Mouse (Mus musculus): ENCODE results near the gene Arhgap45. TPM values are rescaled to one million over a fixed set of nuclear protein-coding genes. Genes with fewer than 3 reads are reported as not detected.

Gene Arhgap45
- polyA plus RNA-seq, 1 experiment, result 3.1 TPM

GRCm38 (mm10) chr10:80011740-80012139 is 4.7 kb upstream of the Arhgap45 start:
- TF ChIP-seq CTCF (IDR thresholded peaks at IDR 0.05; ENCODE audit: borderline replicate concordance, insufficient read depth, low read length) (no peak), POLR2A (IDR thresholded peaks at IDR 0.05; ENCODE audit: low read depth, low read length) (no peak)
- Histone ChIP-seq H3K4me3 (ENCODE audit: insufficient read depth, low read length) (no peak overlapping the region), H3K27ac (ENCODE audit: insufficient read depth, low read length) (no peak overlapping the region), H3K4me1 (ENCODE audit: control insufficient read depth, insufficient read depth, low read length) (no peaks in the 10 kb centered on the region)

GRCm38 (mm10) chr10:80013609-80014008 is 2.8 kb upstream of the Arhgap45 start:
- no peaks in the 10 kb centered on the region for H3K4me1 ChIP-seq (ENCODE audit: control insufficient read depth, insufficient read depth, low read length)
- TF ChIP-seq CTCF (IDR thresholded peaks at IDR 0.05; ENCODE audit: borderline replicate concordance, insufficient read depth, low read length), result no peak
- TF ChIP-seq POLR2A (IDR thresholded peaks at IDR 0.05; ENCODE audit: low read depth, low read length), result no peak
- H3K4me3 ChIP-seq (ENCODE audit: insufficient read depth, low read length), result no peak overlapping the region
- H3K27ac ChIP-seq (ENCODE audit: insufficient read depth, low read length), result no peak overlapping the region

GRCm38 (mm10) chr10:80014484-80015290 is 1.8 kb upstream of the Arhgap45 start:
- H3K4me3 ChIP-seq (ENCODE audit: insufficient read depth, low read length), result no peak overlapping the region
- peak; percentile 36; the same call in 1 of the 2 replicates for TF ChIP-seq CTCF (IDR thresholded peaks at IDR 0.05; ENCODE audit: borderline replicate concordance, insufficient read depth, low read length)
- no peak for TF ChIP-seq POLR2A (IDR thresholded peaks at IDR 0.05; ENCODE audit: low read depth, low read length)
- no peak overlapping the region for H3K27ac ChIP-seq (ENCODE audit: insufficient read depth, low read length)
- H3K4me1 ChIP-seq (ENCODE audit: control insufficient read depth, insufficient read depth, low read length), result no peaks in the 10 kb centered on the region

- no peaks in the 10 kb centered on the region for H3K4me1 ChIP-seq (ENCODE audit: control insufficient read depth, insufficient read depth, low read length)
- TF ChIP-seq POLR2A (IDR thresholded peaks at IDR 0.05; ENCODE audit: low read depth, low read length) (no peak), CTCF (IDR thresholded peaks at IDR 0.05; ENCODE audit: borderline replicate concordance, insufficient read depth, low read length) (no peak)
- H3K27ac ChIP-seq (ENCODE audit: insufficient read depth, low read length), result no peak overlapping the region
These were observed 870 bp upstream of the Arhgap45 start for GRCm38 (mm10) chr10:80015583-80015982.

GRCm38 (mm10) chr10:80016931-80017330 is 478 bp downstream of the Arhgap45 start:
- H3K4me1 ChIP-seq (ENCODE audit: control insufficient read depth, insufficient read depth, low read length), result no peaks in the 10 kb centered on the region
- TF ChIP-seq CTCF (IDR thresholded peaks at IDR 0.05; ENCODE audit: borderline replicate concordance, insufficient read depth, low read length), result no peak
- no peak for TF ChIP-seq POLR2A (IDR thresholded peaks at IDR 0.05; ENCODE audit: low read depth, low read length)
- no peak overlapping the region for H3K4me3 ChIP-seq (ENCODE audit: insufficient read depth, low read length)
- no peak overlapping the region for H3K27ac ChIP-seq (ENCODE audit: insufficient read depth, low read length)

More at GRCm38 (mm10) chr10:80015583-80015982, 870 bp upstream of the Arhgap45 start:
- H3K4me3 ChIP-seq (ENCODE audit: insufficient read depth, low read length), result no peak overlapping the region

- no peak for TF ChIP-seq CTCF (IDR thresholded peaks at IDR 0.05; ENCODE audit: borderline replicate concordance, insufficient read depth, low read length)
- TF ChIP-seq POLR2A (IDR thresholded peaks at IDR 0.05; ENCODE audit: low read depth, low read length), result no peak
- Histone ChIP-seq H3K4me1 (ENCODE audit: control insufficient read depth, insufficient read depth, low read length) (no peaks in the 10 kb centered on the region), H3K27ac (ENCODE audit: insufficient read depth, low read length) (no peak overlapping the region)
These were observed 908 bp downstream of the Arhgap45 start for GRCm38 (mm10) chr10:80017361-80017760.

GRCm38 (mm10) chr10:80017771-80018170 is 1.3 kb downstream of the Arhgap45 start:
- no peak overlapping the region for H3K4me3 ChIP-seq (ENCODE audit: insufficient read depth, low read length)
- TF ChIP-seq CTCF (IDR thresholded peaks at IDR 0.05; ENCODE audit: borderline replicate concordance, insufficient read depth, low read length), result no peak
- no peak for TF ChIP-seq POLR2A (IDR thresholded peaks at IDR 0.05; ENCODE audit: low read depth, low read length)
- no peaks in the 10 kb centered on the region for H3K4me1 ChIP-seq (ENCODE audit: control insufficient read depth, insufficient read depth, low read length)
- no peak overlapping the region for H3K27ac ChIP-seq (ENCODE audit: insufficient read depth, low read length)

More at GRCm38 (mm10) chr10:80017361-80017760, 908 bp downstream of the Arhgap45 start:
- H3K4me3 ChIP-seq (ENCODE audit: insufficient read depth, low read length), result no peak overlapping the region

GRCm38 (mm10) chr10:80018739-80019297 is 2.4 kb downstream of the Arhgap45 start:
- no peak overlapping the region for H3K4me3 ChIP-seq (ENCODE audit: insufficient read depth, low read length)
- H3K27ac ChIP-seq (ENCODE audit: insufficient read depth, low read length), result peak overlapping the region; percentile 43; the same call in 1 of the 2 replicates
- no peaks in the 10 kb centered on the region for H3K4me1 ChIP-seq (ENCODE audit: control insufficient read depth, insufficient read depth, low read length)
- TF ChIP-seq POLR2A (IDR thresholded peaks at IDR 0.05; ENCODE audit: low read depth, low read length), result 0 out of 2 replicates have a peak, but pooled peaks have one; percentile 27
- TF ChIP-seq CTCF (IDR thresholded peaks at IDR 0.05; ENCODE audit: borderline replicate concordance, insufficient read depth, low read length), result no peak

- Histone ChIP-seq H3K4me3 (ENCODE audit: insufficient read depth, low read length) (no peak overlapping the region), H3K4me1 (ENCODE audit: control insufficient read depth, insufficient read depth, low read length) (peaks cover 6% of the 10 kb centered on the region), H3K27ac (ENCODE audit: insufficient read depth, low read length) (no peak overlapping the region)
- no peak for TF ChIP-seq POLR2A (IDR thresholded peaks at IDR 0.05; ENCODE audit: low read depth, low read length)
- TF ChIP-seq CTCF (IDR thresholded peaks at IDR 0.05; ENCODE audit: borderline replicate concordance, insufficient read depth, low read length), result no peak
These were observed 3.1 kb downstream of the Arhgap45 start for GRCm38 (mm10) chr10:80019471-80020131.

Data from embryonic fibroblast, embryonic 13.5 days (primary cell).